Mouse (Mus musculus) splenic B cell, adult 2 months (primary cell): ENCODE results near the gene Itpka.
A peak's percentile ranks its signal among the peaks of the same experiment; 100 is the strongest.
"Not testable (repeated sequence)": the region's sequence is repeated elsewhere in the genome, so short reads cannot be mapped to it uniquely, and the experiment has no call there.

ENCODE experiments used
- DNase-seq: peaks from one replicate; pipeline ENCODE4 v3.0.0-alpha.2; 2011; ENCODE audit warnings: low read depth, low spot score
- H3K27me3 ChIP-seq: 2 replicates; pipeline ENCODE4 v1.6.1; 2012; ENCODE audit warnings: mild to moderate bottlenecking, low read length, moderate library complexity, mixed read lengths; ENCODE audit not compliant: control insufficient read depth, poor library complexity, insufficient read depth, severe bottlenecking
- H3K36me3 ChIP-seq: 2 replicates; pipeline ENCODE4 v1.6.1; 2012; ENCODE audit warnings: mild to moderate bottlenecking, low read length, moderate library complexity, mixed read lengths; ENCODE audit not compliant: control insufficient read depth, poor library complexity, insufficient read depth, severe bottlenecking

Itpka gene

DNA sequence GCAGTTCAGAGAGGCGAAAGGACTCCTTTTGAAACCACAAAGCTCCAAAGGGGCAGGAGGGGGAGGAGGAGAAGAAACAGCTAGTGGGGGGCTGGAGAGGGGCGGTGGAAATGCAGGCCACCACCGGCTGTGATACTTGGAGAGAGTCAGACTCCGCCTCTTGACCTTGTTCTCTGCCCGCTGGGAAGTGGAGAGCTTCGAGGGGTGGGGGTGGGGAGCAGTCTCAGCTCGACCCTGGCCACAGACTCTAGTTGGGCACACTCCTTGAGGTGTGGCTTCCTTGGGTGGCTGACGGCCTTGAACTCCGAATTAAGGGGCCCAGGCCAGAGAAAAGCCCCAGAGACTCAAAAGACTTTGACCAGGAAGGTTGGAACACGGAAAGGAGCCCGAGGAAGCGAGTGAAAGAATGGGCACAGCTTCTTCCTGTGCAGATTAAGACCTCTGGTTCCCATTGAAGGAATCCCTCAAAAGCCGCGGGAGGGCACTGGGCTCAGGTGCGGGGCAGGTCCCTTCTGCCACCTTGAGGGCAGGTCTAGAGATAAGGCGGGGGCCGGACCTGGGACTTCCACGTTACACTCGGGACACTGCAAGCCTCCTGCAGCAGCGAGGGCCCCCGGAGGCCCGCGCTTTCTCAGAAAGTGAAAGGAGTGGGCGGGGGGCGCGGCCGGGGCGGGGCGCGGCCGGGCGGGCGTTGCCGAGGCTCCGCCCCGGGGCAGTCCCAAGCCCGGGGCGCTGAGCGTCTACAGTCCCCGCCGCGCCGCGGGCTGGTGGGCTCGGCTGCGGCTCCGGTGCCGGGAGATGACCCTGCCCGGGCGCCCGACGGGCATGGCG lies at the start of gene Itpka:
Gene Itpka (plus strand): TSS at position 757 of the 831 bp plus-strand sequence.
- DNase-seq = peak; percentile 81
- no peaks in the 10 kb centered on the region for H3K27me3 ChIP-seq
- H3K36me3 ChIP-seq = no peaks in the 10 kb centered on the region

DNA sequence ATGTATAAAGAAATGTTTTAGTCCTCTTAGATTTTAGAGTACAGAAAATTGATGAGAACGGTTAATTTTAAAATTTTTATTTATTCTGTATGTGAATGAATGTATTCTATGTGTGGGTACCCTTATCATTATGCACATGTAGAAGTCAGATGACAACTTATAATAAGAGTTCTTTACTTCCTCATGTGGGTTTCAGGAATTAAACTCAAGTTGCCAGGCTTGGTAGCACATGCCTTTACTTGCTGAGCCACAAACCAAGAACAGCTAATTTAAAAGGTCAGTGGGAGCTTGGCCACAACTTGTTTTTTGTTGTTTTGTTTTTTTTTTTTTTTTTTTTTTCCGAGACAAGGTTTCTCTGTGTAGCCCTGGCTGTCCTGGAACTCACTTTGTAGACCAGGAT lies 47.3 kb upstream of the Itpka start:
- Histone ChIP-seq H3K36me3 (0 out of 2 replicates have a peak, but pooled peaks cover 2% of the 10 kb centered on the region), H3K27me3 (no peaks in the 10 kb centered on the region; the same call in 1 of the 2 replicates)
- peak; percentile 12 for DNase-seq

DNA sequence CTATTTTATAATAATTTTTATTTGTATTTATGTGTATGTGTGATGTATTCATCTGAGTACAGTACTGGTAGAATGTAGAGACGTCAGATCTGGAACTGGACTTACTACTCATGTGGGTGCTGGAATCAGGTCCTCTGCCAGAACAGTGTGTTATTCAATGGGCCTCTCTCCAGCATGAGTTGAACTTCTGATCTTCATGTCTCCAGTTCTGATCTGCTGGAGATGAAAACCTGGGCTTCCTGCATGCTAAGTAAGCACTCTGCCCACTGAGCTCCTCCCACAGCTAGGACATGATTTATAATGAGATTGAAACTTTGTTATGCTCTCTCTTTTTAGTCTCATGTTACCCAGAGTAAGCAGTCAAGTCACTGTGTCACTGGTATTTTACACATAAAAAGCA lies 46.0 kb upstream of the Itpka start:
- Histone ChIP-seq H3K27me3 (no peaks in the 10 kb centered on the region; the same call in 1 of the 2 replicates), H3K36me3 (0 out of 2 replicates have a peak, but pooled peaks cover 2% of the 10 kb centered on the region)
- DNase-seq = no peak

DNA sequence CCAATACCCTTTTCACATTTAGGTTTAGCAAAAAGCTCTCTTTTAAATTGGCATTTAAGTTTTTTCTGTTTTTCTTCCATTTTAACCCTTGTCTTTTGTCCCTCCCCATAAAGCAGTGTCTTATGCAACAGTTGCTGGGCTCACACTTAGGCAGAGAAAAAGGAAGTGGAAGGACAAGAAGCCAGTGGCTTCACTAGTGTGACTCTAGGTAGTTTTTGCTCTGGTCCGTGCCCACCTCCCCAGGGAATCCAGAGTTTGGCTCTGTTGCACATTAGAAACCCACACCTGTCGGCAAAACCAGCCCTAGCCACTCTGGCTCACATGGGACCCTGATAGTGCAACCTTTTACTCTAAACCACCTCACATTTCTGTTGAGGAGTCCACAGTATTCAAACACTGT lies 43.7 kb upstream of the Itpka start:
- Histone ChIP-seq H3K36me3 (peaks cover 4% of the 10 kb centered on the region; the same call in 1 of the 2 replicates), H3K27me3 (no peaks in the 10 kb centered on the region; the same call in 1 of the 2 replicates)
- DNase-seq = peak; percentile 83

DNA sequence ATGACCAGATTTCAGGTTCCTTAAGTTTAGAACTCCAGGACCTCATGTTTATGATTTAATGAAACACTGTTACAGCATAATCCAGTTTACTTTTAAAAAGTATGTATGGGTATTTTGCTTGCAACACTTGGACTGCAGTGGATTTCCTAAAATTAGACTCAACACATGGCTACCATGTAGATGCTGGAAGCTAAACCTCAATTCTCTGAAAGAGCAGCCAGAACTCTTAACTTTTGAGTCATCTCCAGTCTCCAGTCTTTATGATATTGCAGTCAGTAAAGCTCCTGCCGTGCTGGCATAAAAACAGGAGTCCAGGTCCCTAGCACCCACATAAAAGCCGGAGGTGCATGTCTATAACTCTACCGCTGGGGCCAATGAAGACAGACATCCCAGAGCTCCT lies 42.2 kb upstream of the Itpka start:
- Histone ChIP-seq H3K27me3 (no peaks in the 10 kb centered on the region; the same call in 1 of the 2 replicates), H3K36me3 (peaks cover 6% of the 10 kb centered on the region; the same call in 1 of the 2 replicates)

GRCm38 (mm10) chr2:119703171-119703570 lies 39.0 kb upstream of the Itpka start:
- no peak for DNase-seq
- Histone ChIP-seq H3K36me3 (peaks cover 6% of the 10 kb centered on the region; the same call in 1 of the 2 replicates), H3K27me3 (no peaks in the 10 kb centered on the region; the same call in 1 of the 2 replicates)

More for the DNA sequence above, 42.2 kb upstream of the Itpka start:
- no peak for DNase-seq

DNA sequence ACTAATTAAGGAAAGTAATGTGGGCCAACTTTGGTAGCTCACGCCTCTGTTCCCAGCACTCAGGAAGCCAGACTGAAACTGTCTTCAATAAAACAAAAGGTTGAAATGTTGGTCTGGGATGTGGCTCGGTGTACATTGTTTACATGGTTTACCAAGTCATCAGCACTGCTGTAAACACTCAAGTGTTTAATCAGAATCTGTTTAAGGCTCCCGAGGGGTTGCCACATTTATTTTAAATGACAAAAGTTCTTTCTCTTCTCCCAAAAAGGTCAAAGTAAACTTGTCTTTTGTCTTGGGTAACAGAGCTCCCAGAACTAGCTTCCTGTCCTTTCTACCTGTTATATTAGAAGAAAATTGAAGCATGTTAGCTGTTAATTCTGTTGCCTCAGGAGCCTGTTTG lies 34.5 kb upstream of the Itpka start:
- DNase-seq = no peak
- Histone ChIP-seq H3K36me3 (peaks cover 6% of the 10 kb centered on the region), H3K27me3 (no peaks in the 10 kb centered on the region)

DNA sequence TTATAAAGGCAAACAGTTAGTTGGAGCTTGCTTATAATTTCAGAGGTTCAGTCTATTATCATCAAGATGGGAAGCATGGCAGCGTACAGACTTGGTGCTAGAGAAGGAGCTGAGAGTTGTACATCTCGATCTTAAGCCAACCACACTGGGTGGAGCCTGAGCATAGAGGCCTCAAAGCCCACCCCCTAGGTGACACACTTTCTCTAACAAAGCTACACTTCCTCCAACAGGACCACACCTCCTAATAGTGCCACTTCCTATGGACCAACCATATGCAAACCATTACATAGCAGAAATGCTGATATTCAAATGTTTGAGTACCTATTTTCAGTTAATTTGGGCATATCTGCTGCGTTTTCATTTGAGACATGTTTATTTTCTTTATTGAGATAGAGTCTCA lies 32.1 kb upstream of the Itpka start:
- Histone ChIP-seq H3K27me3 (no peaks in the 10 kb centered on the region), H3K36me3 (peaks cover 6% of the 10 kb centered on the region; the same call in 1 of the 2 replicates)
- peak; percentile 12 for DNase-seq

- DNase-seq, H3K27me3 ChIP-seq: not testable (repeated sequence)
- peaks cover 10% of the 10 kb centered on the region for H3K36me3 ChIP-seq
These were observed 26.3 kb upstream of the Itpka start for GRCm38 (mm10) chr2:119715868-119716267.

- DNase-seq = no peak
- Histone ChIP-seq H3K27me3 (no peaks in the 10 kb centered on the region), H3K36me3 (peaks cover 18% of the 10 kb centered on the region)
These were observed 21.1 kb upstream of the Itpka start for GRCm38 (mm10) chr2:119721070-119721469.

- DNase-seq = no peak
- no peaks in the 10 kb centered on the region for H3K27me3 ChIP-seq
- peaks cover 27% of the 10 kb centered on the region for H3K36me3 ChIP-seq
These were observed 14.2 kb upstream of the Itpka start for GRCm38 (mm10) chr2:119727762-119728416.

DNA sequence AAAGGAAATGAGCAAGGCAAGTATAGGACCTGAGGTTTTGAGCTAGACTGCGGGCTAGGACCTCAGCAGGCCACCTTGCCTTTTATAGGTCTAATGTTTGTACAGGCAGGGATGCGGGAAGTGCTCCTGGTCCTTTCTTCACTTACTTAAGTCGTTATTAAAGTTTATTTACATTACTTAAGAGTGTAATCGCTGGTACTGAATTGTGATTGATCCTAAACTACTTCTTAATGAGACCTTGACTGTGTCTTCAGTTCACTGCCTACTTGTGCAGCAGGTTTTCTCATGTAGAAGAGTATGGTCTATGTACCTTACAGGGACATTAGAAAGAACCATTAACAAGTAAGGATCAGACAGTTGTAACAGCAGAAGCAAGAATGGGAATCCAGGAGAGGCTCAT lies 11.4 kb upstream of the Itpka start:
- Histone ChIP-seq H3K36me3 (peaks cover 15% of the 10 kb centered on the region), H3K27me3 (no peaks in the 10 kb centered on the region)
- no peak for DNase-seq

DNA sequence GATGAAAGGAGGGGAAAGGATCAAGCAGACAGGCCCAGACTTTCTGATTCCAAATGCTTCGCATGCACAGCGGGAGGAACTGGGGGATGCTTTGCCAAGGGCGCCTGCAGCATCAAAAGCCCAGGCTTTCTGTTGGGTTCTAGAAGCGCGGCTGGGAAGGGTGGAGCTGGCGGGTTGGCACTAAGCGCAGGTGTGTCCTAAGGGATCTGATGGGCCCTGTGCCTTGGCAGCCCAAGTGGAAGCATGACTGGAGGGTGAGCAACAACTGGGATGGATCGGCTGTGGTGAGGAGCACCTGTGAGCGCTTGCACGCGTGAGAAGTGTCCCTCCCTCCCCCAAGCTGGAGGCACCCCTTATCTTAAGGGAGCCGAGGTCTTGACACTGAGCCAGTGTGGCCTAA lies 5.0 kb upstream of the Itpka start:
- no peak for DNase-seq

GRCm38 (mm10) chr2:119740567-119740966 lies 1.6 kb upstream of the Itpka start:
- Histone ChIP-seq H3K36me3 (no peaks in the 10 kb centered on the region), H3K27me3 (no peaks in the 10 kb centered on the region)
- DNase-seq = peak; percentile 35

More for the DNA sequence above, 5.0 kb upstream of the Itpka start:
- Histone ChIP-seq H3K36me3 (peaks cover 3% of the 10 kb centered on the region; the same call in 1 of the 2 replicates), H3K27me3 (no peaks in the 10 kb centered on the region)
